Mouse (Mus musculus) ovary, adult 18-20 months (tissue): ENCODE measurements around the gene Hbp1.

Source experiments
- DNase-seq: peaks from one replicate; pipeline ENCODE4 v3.0.0; 2022; ENCODE audit warnings: low spot score, mixed read lengths

Gene Hbp1

GRCm38 (mm10) chr12:31949759-31950658 is at the start of gene Hbp1:
Gene Hbp1 (minus strand): TSS chr12:31950535.
- DNase-seq = peak; percentile 100

GRCm38 (mm10) chr12:31998706-31999105 is 48.4 kb upstream of the Hbp1 start:
- DNase-seq = no peak

DNA sequence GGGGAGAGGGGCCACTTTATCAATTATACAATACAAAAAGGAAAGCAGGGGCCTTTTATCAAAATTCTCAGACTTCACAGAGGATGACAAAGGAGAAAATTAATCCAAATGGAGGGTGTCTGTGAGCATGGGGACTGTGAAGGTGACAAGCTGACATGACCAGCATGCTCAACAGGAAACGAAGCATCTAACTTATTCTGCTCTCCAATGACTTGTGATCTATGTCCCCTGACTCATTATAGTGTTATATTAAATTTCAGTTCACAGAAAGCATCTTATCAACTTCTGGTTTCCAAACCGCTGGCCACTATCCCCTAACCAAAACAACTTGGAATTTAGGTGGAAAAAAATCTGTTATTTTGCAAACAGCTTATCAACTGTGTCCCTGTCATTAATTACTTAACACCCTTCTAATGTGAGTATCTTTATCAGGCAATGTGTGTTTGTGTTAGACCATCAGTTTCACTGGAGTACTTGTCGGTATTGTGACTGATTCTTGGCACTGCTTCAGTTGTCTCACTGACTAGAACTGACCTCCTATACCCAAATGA is 47.1 kb upstream of the Hbp1 start:
- DNase-seq = no peak

- DNase-seq = no peak
Observed at GRCm38 (mm10) chr12:31996877-31997276, 46.5 kb upstream of the Hbp1 start.

DNA sequence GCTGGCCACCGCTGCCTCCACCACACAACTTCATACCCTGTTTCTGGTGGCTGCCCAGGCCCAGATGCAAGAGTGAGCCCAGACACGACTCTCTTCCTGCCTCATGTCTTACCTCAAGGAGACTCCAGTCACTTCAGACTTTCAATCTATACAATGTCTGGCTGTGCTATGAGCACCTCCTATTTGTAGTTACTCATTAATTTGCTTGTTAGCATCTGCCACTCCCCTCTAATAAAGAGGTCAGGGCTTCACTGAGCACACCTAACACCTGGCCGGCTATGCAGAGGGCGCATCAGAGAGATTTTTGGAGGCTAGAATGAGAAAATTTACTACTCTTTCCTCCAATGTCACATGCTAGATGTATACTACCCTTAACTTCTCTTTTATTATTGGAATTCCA is 40.2 kb upstream of the Hbp1 start:
- DNase-seq = no peak

DNA sequence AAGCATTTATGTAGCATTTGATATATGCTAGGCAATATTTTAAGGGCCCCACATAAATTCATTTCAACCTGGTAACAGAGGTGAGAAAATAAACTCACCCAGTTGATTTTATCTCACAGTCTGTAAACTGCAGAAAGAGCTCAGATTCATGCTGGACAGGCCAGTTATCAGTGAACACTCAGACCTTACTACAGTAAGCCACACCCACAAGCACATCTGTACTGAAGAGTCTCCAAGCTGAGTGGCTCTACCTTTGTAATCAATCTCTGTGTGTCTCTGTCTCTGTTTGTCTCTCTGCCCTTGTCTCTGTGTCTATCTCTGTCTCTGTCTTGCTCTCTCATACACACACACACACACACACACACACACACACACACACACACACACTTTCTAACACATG is 39.4 kb upstream of the Hbp1 start:
- DNase-seq = no peak

DNA sequence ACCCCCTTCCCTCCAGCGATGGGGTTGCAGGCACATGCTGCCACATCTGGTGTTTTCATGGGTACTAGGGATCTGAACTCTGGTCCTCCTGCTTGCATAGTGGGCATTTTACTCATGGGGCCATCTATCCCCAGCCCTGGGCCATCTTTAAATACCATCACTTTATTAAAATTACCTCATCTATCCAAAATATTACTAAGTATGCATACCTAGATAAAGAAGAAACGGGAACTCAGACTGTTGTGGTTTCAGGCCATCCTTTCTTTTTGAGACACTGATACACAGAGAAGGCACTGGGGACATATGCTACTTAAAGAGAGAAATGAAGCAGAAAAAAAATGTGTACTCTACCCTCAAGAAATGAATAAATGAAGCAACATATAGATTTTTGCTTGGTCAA is 36.1 kb upstream of the Hbp1 start:
- DNase-seq = no peak

GRCm38 (mm10) chr12:31985738-31986137 is 35.4 kb upstream of the Hbp1 start:
- DNase-seq = no peak

DNA sequence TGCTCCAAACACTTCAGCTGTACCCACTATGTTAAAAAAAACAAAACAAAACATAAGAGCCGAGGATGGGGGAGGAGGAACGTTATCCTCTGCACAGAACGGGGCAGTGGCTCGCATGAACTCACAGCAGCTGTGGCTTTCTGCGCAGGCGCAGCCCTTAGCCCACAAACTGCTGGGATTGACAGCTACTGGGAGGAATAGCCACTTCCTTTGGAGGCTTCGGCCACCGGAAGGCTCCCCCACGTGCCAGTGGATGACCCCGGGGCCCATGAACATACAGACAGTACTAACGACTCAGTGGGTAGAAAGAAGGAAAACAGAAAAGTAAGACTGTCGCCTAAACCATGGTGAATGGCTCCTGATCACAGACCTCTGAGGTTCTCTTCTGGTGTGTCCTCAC is 34.3 kb upstream of the Hbp1 start:
- DNase-seq = no peak

DNA sequence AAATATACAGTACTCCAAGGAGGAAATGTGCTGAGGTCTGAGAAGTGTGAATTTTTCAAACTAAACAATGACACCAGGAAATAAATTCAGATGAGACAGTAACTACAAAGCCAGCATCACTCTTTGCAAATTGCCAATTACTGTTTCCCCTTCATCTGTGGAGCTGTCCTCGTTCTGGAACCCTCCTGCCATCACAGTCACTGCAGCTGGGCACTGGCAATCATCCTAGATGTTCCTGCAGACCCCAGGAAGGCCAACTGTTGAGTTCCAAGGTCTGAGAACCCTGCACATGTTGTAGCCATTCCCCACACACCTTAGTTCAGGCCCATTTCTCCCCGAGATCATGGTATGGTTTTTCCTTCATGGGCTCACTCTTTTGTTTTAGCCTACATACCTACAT is 33.9 kb upstream of the Hbp1 start:
- no peak for DNase-seq

- no peak for DNase-seq
Observed at GRCm38 (mm10) chr12:31983769-31984168, 33.4 kb upstream of the Hbp1 start.

DNA sequence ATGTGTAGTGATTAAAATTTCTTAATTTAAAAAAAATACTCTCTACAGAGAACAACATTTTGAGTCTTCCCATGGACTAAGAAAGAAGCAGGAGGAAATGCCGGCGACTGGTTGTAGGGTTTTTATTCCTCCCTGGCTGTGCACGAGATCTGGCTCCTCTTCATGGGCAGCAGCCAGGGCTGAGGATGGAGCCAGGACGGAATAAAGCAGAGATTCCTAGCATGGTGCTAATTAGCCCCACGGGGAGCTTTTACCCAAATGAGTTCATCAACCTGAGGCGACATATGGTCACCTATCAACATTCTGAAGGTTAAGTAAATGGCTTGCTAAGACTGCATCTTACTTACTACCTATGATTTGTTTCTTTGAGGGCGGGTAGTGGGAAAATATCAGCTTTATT is 32.9 kb upstream of the Hbp1 start:
- DNase-seq = no peak

DNA sequence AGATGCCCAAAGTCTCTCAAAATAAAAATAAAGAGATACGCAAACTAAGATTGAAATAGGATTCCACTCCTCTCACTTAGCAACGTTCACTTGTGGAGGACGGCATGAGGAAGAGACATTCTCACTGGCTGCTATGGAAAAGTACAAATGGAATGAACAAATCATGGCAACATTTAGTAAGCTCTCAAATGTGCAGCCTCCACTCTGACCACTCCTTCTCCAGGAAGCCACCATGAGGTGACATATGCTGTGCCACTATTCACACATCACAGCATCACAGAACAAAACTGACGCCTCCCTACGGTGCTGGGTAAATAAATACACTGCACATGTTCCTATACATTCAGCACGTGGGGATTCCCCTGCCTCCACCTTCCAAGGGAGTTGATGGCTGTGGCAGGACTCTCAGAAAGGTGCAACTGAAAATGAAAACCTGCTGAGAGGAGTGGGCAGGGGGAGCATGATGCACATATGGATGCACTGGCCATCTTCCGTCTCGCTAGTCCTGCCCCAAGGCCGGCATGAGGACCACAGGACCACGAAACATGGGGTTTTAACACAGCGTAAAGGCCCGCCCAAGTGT is 27.4 kb upstream of the Hbp1 start:
- DNase-seq = no peak

GRCm38 (mm10) chr12:31976544-31976943 is 26.2 kb upstream of the Hbp1 start:
- no peak for DNase-seq

GRCm38 (mm10) chr12:31973473-31974172 is 23.3 kb upstream of the Hbp1 start:
- no peak for DNase-seq

DNA sequence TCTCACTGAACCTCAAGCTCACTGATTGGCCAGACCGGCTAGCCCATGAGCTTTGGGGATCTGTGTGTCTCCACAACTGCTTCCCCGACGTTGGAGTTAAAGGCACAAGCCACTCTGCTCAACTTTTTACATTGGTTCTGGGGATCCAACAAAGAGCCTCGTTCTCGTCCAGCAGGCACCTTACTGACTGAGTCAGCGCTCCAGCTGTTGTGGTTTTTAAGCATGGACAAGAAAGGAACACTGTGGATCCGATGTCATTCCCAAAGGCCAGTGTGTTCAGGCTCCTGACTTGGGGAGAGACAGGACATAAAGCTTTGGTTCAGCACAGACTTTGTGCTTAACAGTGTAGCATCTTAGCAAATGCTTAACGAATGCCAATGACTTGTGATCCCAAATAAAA is 21.2 kb upstream of the Hbp1 start:
- no peak for DNase-seq

- no peak for DNase-seq
Observed at GRCm38 (mm10) chr12:31969111-31969510, 18.8 kb upstream of the Hbp1 start.

GRCm38 (mm10) chr12:31967536-31967935 is 17.2 kb upstream of the Hbp1 start:
- no peak for DNase-seq

- DNase-seq = no peak
Observed at GRCm38 (mm10) chr12:31966405-31966804, 16.1 kb upstream of the Hbp1 start.

GRCm38 (mm10) chr12:31965517-31966212 is 15.3 kb upstream of the Hbp1 start:
- DNase-seq = no peak

DNA sequence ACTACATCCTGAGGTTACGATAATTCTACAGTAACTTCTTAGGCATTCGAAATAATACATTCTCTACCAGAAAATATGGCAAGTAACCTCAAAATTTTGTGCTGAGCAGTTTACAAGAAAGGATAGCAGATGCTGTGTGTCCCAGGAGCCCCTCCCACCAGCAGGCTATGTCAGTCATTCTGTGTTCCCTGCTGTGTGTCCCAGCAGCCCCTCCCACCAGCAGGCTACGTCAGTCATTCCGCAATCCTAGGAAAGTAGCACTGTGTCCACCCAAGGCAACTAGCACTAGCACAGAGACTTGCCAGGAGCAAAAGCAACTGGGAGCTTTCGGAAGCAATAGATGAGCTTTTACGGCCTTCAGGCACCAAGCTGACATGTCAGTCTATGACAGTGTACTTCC is 13.7 kb upstream of the Hbp1 start:
- DNase-seq = no peak

DNA sequence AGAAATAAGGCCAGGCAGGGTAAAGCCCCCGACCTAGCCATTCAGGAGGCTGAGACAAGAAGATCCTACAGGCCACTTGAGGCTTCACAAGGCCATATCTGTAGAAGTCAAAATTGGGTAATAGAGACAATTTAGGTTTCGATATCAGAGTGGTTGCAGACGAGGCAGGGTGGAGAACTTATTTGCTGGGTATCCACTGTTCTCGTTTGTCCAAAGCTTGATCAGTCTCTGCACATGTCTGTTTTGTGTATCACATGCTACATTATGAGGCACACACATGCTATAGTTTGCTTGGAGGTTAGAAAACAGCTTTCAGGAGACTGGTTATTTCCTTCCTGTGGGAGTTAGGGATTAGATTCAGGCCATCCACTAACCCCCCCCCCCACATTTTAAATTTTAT is 5.5 kb upstream of the Hbp1 start:
- no peak for DNase-seq
